Mouse (Mus musculus) stomach, embryonic 16.5 days (tissue): Measurements from ENCODE around the gene Tmem132c. TPM values are rescaled to one million over a fixed set of nuclear protein-coding genes. Genes with fewer than 3 reads are reported as not detected.
A peak's percentile ranks its signal among the peaks of the same experiment; 100 is the strongest.

ENCODE experiments used
- ATAC-seq: fragments of 200-750 bp; cut with Nextera tagmentation; 2 replicates; pipeline ENCODE4 v1.8.0; 2017; ENCODE audit warnings: moderate number of reproducible peaks, moderate TSS enrichment; ENCODE audit not compliant: insufficient read depth, low FRiP score
- H3K27ac ChIP-seq: fragments of 300-500 bp; sonication (generic); 2 replicates; pipeline ENCODE4 v1.5.1; 2014; ENCODE audit warnings: low read length
- H3K27me3 ChIP-seq: fragments of 300-500 bp; sonication (generic); 2 replicates; pipeline ENCODE4 v1.6.1; 2014; ENCODE audit warnings: low read length, control low read depth, mixed read lengths; ENCODE audit not compliant: control insufficient read depth, insufficient read depth
- H3K36me3 ChIP-seq: fragments of 300-500 bp; sonication (generic); 2 replicates; pipeline ENCODE4 v1.6.1; 2014; ENCODE audit warnings: low read length; ENCODE audit not compliant: control insufficient read depth, insufficient read depth
- H3K4me1 ChIP-seq: fragments of 300-500 bp; sonication (generic); 2 replicates; pipeline ENCODE4 v1.6.1; 2014; ENCODE audit warnings: low read length, control low read depth, mixed read lengths; ENCODE audit not compliant: control insufficient read depth, insufficient read depth
- H3K4me2 ChIP-seq: fragments of 300-500 bp; sonication (generic); 2 replicates; pipeline ENCODE4 v1.6.1; 2014; ENCODE audit warnings: low read depth, low read length, mixed read lengths
- H3K4me3 ChIP-seq: fragments of 300-500 bp; sonication (generic); replicated peaks from 2 replicates; pipeline ENCODE4 v1.5.1; 2014; ENCODE audit warnings: mild to moderate bottlenecking, low read length
- H3K9ac ChIP-seq: fragments of 300-500 bp; sonication (generic); 2 replicates; pipeline ENCODE4 v1.6.1; 2014; ENCODE audit warnings: low read length
- H3K9me3 ChIP-seq: fragments of 300-500 bp; sonication (generic); replicated peaks from 2 replicates; pipeline ENCODE4 v1.6.1; 2016; ENCODE audit warnings: low read length, control low read depth; ENCODE audit not compliant: control insufficient read depth
- WGBS: fragments of 180-500 bp; shearing (Covaris S2); extraction: QIAGEN DNeasy Blood & Tissue Kit; methylation state at CpG from one replicate; pipeline ENCODE4 v1.1.7; 2014; 5-methylcytosine and 5-hydroxymethylcytosine counted together
- polyA plus RNA-seq: library from polyadenylated mRNA; unstranded; fragments of >200 nt; fragmentation: Nextera tagmentation; extraction: Ambion mirVana; gene quantifications from 2 replicates; pipeline ENCODE4 v1.2.1, GENCODE M21; 2015

The Tmem132c gene
- polyA plus RNA-seq, 1 experiment from 2014 or later, result 1.4 TPM

DNA sequence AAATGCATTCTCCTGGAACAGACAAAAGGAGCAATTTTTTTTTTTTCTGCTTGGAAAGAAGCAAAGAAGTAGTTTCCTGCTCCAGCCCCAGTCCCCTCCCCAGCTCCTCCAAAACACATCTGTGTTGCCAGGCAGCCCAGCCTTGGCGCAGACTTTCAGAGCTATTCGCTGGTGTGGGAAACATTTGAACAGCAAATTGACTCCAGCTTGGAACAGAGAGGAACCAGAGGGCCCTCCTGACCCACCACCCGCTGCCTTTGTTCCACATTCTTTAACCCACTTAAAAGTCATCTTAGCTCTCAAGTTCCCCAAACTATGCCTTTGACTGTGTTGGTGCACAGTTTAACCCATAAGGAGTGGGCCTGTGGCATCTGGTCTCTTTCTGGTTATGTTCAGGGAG lies 128.9 kb downstream of the Tmem132c start:
- Histone ChIP-seq H3K4me3 (no peak overlapping the region), H3K4me2 (no peak overlapping the region), H3K27me3 (no peaks in the 10 kb centered on the region), H3K9me3 (no peaks in the 10 kb centered on the region), H3K36me3 (no peaks in the 10 kb centered on the region), H3K4me1 (no peaks in the 10 kb centered on the region), H3K27ac (peak overlapping the region; percentile 60; the same call in 1 of the 2 replicates), H3K9ac (no peak overlapping the region)
- 24% methylated on average over 3 of the region's 3 CpGs for WGBS
- 0 out of 2 replicates have a peak, but pooled peaks have one; percentile 40 for ATAC-seq

DNA sequence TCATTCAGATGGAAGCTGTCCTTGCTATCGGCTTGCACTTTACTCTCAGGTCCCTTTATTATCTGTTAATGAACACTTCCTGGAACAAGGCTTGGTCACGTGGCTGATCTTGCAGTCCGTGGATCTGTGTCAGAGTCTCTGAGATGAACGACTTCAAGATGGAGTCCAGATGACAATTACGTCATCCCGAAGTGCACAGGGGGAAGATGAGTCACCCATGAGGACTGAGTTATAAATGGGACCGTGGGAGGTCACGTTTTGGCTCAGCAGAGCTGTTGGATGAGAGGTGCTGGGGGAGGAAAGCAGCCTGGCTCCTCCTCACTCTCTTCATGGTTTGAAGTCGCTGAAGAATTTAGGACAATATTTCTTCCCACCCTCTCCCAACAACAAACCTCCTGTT lies 132.6 kb downstream of the Tmem132c start:
- ATAC-seq, result peak; percentile 50; the same call in 1 of the 2 replicates
- Histone ChIP-seq H3K4me1 (no peaks in the 10 kb centered on the region), H3K27me3 (no peaks in the 10 kb centered on the region), H3K36me3 (no peaks in the 10 kb centered on the region), H3K9ac (no peak overlapping the region), H3K4me3 (no peak overlapping the region), H3K4me2 (no peak overlapping the region), H3K9me3 (no peaks in the 10 kb centered on the region), H3K27ac (no peak overlapping the region)
- WGBS, result 54% methylated on average over 9 of the region's 9 CpGs

DNA sequence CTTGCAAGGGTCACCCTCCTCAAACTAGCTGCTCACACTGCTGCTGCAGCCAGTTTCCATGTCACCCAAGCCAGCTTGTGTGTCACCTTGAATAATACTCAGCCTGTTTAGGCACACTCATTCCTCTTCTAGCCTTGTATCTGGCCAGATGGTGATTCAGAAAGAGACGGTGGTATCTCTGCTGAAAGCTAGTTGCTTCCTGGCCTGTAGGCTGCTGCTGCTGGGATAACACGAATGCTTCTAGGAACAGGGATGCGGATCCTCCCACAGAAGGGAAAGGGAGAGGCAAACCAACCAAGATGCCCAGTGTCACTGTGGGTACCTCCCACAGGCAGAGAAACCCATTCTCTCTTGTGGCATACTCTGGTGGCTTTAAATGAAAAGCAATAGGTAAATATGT lies 134.0 kb downstream of the Tmem132c start:
- no peaks in the 10 kb centered on the region for H3K4me1 ChIP-seq
- H3K9me3 ChIP-seq, result no peaks in the 10 kb centered on the region
- H3K4me3 ChIP-seq, result no peak overlapping the region
- no peak overlapping the region for H3K4me2 ChIP-seq
- no peak overlapping the region for H3K27ac ChIP-seq
- H3K36me3 ChIP-seq, result no peaks in the 10 kb centered on the region
- no peak for ATAC-seq
- H3K9ac ChIP-seq, result no peak overlapping the region
- H3K27me3 ChIP-seq, result no peaks in the 10 kb centered on the region
- WGBS, result 92% methylated on average over 3 of the region's 3 CpGs

DNA sequence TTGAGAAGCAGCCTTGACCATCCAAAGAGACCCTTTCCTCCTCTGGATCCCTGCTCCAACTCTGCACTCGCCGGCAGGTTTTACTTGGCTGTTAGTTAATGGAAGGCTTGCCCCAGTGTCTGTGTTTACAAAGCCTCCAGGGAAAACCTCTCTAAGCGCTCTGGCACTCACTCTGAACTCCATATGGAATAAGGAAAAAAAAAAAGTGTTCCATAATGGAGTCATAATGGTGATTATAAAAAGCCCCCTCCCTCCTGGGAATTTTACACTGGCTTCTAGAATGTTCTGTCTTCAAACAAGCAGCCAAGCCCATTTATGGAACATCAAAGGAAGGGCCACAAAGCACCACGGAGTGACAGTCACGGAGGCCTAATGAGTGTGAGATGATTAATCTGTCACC lies 136.9 kb downstream of the Tmem132c start:
- H3K4me2 ChIP-seq, result no peak overlapping the region
- no peak overlapping the region for H3K4me3 ChIP-seq
- no peaks in the 10 kb centered on the region for H3K27me3 ChIP-seq
- 20% methylated on average over 5 of the region's 5 CpGs for WGBS
- no peaks in the 10 kb centered on the region for H3K9me3 ChIP-seq
- ATAC-seq, result no peak
- no peak overlapping the region for H3K27ac ChIP-seq
- H3K36me3 ChIP-seq, result no peaks in the 10 kb centered on the region
- H3K4me1 ChIP-seq, result no peaks in the 10 kb centered on the region
- no peak overlapping the region for H3K9ac ChIP-seq

DNA sequence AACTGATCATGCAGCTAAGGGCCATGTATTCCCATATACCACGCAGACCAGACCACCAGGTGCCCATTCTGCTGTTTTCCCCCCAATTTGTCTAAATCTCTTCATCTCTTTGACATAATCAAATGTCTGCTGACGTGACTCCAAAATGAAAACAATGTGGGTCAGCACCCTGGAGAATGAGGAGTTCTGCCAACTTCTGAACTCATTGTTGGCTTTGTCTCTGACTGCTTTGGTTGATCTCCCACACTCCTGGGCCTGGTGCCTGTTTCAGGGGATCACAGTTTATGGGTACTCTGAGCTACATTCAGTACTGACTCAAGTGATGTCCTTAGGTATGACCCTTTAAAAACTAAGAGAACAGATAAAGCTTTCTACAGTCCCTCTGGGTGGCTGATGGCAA lies 137.7 kb downstream of the Tmem132c start:
- Histone ChIP-seq H3K4me3 (no peak overlapping the region), H3K27ac (no peak overlapping the region), H3K27me3 (no peaks in the 10 kb centered on the region), H3K9ac (no peak overlapping the region), H3K4me2 (no peak overlapping the region), H3K4me1 (no peaks in the 10 kb centered on the region), H3K9me3 (no peaks in the 10 kb centered on the region), H3K36me3 (no peaks in the 10 kb centered on the region)
- no peak for ATAC-seq
- 60% methylated on average over 2 of the region's 2 CpGs for WGBS

DNA sequence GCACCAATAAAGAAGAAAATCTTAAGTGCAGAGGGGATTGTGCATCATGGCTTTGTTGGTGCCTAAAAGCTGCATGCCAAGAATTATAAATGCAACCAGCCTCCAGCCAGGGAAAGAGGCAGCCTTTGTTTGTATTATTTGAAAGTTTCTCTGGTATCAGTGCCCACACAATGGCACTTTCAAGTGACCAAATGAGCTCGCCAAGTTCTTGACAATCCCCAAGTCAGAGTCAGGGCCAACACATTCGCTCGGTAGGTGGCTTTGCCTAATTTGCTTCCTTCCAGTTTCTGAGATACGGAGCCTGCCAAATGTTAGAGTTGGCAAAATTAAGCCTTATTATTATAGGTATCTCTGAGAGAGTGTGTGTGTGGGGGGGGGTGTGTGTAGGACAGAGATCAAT lies 139.6 kb downstream of the Tmem132c start:
- Histone ChIP-seq H3K36me3 (no peaks in the 10 kb centered on the region), H3K9ac (no peak overlapping the region), H3K27ac (no peak overlapping the region), H3K9me3 (no peaks in the 10 kb centered on the region; the same call in 1 of the 2 replicates), H3K27me3 (no peaks in the 10 kb centered on the region), H3K4me3 (no peak overlapping the region), H3K4me2 (no peak overlapping the region), H3K4me1 (no peaks in the 10 kb centered on the region)
- ATAC-seq, result no peak
- WGBS, result 78% methylated on average over 4 of the region's 4 CpGs

DNA sequence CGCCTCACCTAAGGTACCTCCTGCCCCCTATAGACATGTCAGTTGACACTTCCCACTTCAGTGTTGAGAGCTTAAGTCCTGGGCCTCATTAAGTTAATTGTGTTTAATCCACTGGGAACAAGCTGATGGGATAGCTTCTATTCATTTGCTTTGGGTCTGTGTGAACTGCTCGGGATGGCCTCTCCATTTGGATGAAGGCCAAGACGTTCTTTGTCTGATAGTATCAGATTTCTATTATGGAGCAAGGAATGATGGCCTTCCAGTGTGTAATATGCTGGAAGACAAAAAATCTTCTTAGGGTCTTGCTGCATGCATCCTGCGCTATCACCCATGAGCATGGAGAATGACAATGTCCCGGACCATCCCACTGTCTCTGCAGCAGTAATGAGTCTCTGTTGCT lies 141.0 kb downstream of the Tmem132c start:
- H3K36me3 ChIP-seq, result no peaks in the 10 kb centered on the region
- H3K4me3 ChIP-seq, result no peak overlapping the region
- no peak overlapping the region for H3K27ac ChIP-seq
- no peak overlapping the region for H3K4me2 ChIP-seq
- no peak overlapping the region for H3K9ac ChIP-seq
- 67% methylated on average over 5 of the region's 5 CpGs for WGBS
- H3K27me3 ChIP-seq, result no peaks in the 10 kb centered on the region
- no peaks in the 10 kb centered on the region for H3K4me1 ChIP-seq
- no peaks in the 10 kb centered on the region; the same call in 1 of the 2 replicates for H3K9me3 ChIP-seq
- ATAC-seq, result no peak

DNA sequence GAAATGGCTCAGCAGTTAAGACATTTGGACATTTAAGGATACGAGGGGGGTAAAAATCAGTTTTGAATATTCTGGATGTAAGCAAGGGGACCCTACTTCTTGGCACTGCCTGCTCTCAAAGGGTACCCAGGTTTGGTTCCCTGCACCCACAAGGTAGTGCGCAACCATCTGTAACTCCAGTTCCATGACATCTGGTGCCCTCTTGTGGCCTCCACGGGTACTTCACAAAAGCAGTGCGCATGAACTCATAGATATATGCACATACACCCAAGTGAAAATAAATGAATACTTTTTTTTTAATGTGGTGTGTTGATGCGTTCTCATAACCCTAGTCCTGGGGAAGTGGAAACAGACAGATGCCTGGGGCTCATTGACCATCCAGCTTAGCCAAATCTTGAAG lies 149.6 kb downstream of the Tmem132c start:
- no peaks in the 10 kb centered on the region for H3K27me3 ChIP-seq
- no peak for ATAC-seq
- H3K27ac ChIP-seq, result no peak overlapping the region
- peaks cover 10% of the 10 kb centered on the region for H3K9me3 ChIP-seq
- no peak overlapping the region for H3K4me2 ChIP-seq
- H3K9ac ChIP-seq, result no peak overlapping the region
- no peaks in the 10 kb centered on the region for H3K36me3 ChIP-seq
- no peak overlapping the region for H3K4me3 ChIP-seq
- H3K4me1 ChIP-seq, result no peaks in the 10 kb centered on the region
- WGBS, result 86% methylated on average over 5 of the region's 5 CpGs

DNA sequence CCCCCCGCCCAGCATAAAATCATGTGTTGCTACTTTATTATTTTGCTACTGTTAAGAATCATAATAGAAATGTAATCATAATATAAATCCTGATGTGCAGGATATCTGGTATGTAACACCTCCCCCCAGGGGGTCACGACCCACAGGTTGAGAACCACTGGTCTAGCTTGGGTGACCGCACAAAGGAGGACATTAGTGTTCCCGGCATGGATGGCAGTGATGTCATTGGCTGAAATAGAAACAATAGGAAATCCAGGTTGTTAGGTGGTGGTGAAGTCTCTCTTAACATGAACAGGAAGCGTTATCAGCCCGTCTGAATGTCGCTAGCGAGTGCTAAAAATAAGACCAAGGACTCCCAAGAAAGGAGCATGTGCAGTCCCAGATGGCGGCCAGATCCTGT lies 155.3 kb downstream of the Tmem132c start:
- Histone ChIP-seq H3K9ac (no peak overlapping the region), H3K36me3 (no peaks in the 10 kb centered on the region), H3K27ac (no peak overlapping the region), H3K27me3 (no peaks in the 10 kb centered on the region), H3K4me1 (no peaks in the 10 kb centered on the region), H3K4me3 (no peak overlapping the region), H3K4me2 (no peak overlapping the region), H3K9me3 (no peaks in the 10 kb centered on the region)
- 86% methylated on average over 9 of the region's 9 CpGs for WGBS
- no peak for ATAC-seq

DNA sequence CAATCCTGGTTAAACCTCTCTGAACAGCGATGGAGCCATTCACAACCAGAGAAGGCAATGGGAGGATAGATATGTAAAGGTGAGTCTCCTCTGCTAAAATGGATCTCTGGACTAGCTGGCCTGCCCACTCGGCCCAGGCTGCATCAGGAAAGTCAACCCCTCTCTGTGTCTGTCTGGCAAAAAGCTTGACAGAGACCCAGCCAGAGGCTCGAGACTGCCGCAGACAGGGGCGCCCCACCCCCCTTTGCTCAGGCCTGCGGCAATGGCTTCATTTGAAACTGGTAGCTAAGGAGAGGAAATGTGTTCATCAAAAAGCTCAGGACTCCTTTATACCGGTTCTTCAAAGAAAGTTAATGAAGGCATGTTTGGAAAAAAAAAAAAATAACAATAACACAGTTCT lies 156.4 kb downstream of the Tmem132c start:
- Histone ChIP-seq H3K36me3 (no peaks in the 10 kb centered on the region), H3K9ac (no peak overlapping the region; the same call in 1 of the 2 replicates), H3K4me3 (no peak overlapping the region), H3K4me2 (no peak overlapping the region), H3K27ac (no peak overlapping the region), H3K4me1 (no peaks in the 10 kb centered on the region), H3K27me3 (no peaks in the 10 kb centered on the region), H3K9me3 (no peaks in the 10 kb centered on the region)
- 7% methylated on average over 7 of the region's 7 CpGs for WGBS
- ATAC-seq, result no peak
